In the genomic region with DNA sequence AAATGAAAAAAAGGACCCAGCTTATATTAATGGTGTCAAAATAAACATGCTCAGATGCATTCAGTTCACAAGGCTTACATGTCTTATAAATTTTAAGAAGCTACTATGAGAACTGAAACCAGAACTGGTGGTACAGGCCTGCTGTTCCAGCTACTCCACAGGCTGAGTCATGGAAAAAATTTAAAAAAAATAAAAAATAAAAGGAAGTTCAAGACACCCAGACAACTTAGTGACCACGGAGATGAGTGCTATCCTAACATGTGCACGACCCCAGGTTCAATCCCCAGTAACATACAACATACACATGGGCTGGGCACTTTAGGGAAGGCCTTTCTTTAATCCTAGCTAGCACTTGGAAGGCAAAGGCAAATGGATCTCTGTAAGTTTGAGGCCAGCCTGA, we compare ENCODE assay signal across 1 mouse cellular context.
TF ChIP-seq lines count a peak whose summit lies in the region.

No protein-coding gene starts in this region.

TF ChIP-seq in CH12.LX, 34 proteins besides CTCF, POLR2A, EP300 and RAD21 (continued from another document):
- TF ChIP-seq MAFK (IDR thresholded peaks at IDR 0.05; ENCODE audit: insufficient replicate concordance, low read length), result peak; percentile 42; the same call in 1 of the 2 replicates
- 0 out of 2 replicates have a peak, but pooled peaks have one; percentile 33 for TF ChIP-seq JUN (IDR thresholded peaks at IDR 0.05; ENCODE audit: insufficient read depth, low read depth, low read length)
- 0 out of 2 replicates have a peak, but pooled peaks have one; percentile 17 for TF ChIP-seq ETS1 (conservative IDR thresholded peaks at IDR 0.05; ENCODE audit: low read depth, low read length)
TF ChIP-seq in CH12.LX: peak in this region for 7.
